Mouse (Mus musculus) inflammation-experienced regulatory T-cells, adult 16 weeks (primary cell): Measurements from ENCODE around the gene Nudcd2. TPM values are rescaled to one million over a fixed set of nuclear protein-coding genes. Genes with fewer than 3 reads are reported as not detected.

Source experiments
- polyA plus RNA-seq: library from polyadenylated mRNA; unstranded; fragments of 100-300 nt; shearing (Covaris generic); gene quantifications from one replicate; pipeline ENCODE4 v1.2.1, GENCODE M21; 2017

The Nudcd2 gene
- 63.8 TPM for polyA plus RNA-seq

GRCm38 (mm10) chr11:40733339-40734174 is at the start of gene Nudcd2, which contains the start of gene Hmmr:
Gene Nudcd2 (plus strand): TSS chr11:40733667.
Gene Hmmr (minus strand): TSS chr11:40733422.

GRCm38 (mm10) chr11:40695103-40695502 is 38.4 kb upstream of the Nudcd2 start, which contains the start of gene Mat2b:
Gene Mat2b (minus strand): TSS chr11:40695203.

GRCm38 (mm10) chr11:40755109-40755627 is 21.7 kb downstream of the Nudcd2 start, which contains the start of gene Ccng1:
Gene Ccng1 (minus strand): TSS chr11:40755311.

Other genes starting within 250 kb of the Nudcd2 start
- 301 TPM for gene Mat2b, start 38.5 kb upstream of the Nudcd2 start, polyA plus RNA-seq
- 3.5 TPM for gene Hmmr, start 245 bp upstream of the Nudcd2 start, polyA plus RNA-seq
- gene Ccng1, start 21.6 kb downstream of the Nudcd2 start, polyA plus RNA-seq = 197 TPM